Mouse (Mus musculus) megakaryocyte, embryonic 14.5 days (primary cell): Measurements from ENCODE around the gene Acadsb. TPM values are rescaled to one million over a fixed set of nuclear protein-coding genes. Genes with fewer than 3 reads are reported as not detected.
A peak's percentile ranks its signal among the peaks of the same experiment; 100 is the strongest.
"Not testable (repeated sequence)": the region's sequence is repeated elsewhere in the genome, so short reads cannot be mapped to it uniquely, and the experiment has no call there.

Source experiments
- H3K27me3 ChIP-seq: replicated peaks from 2 replicates; pipeline ENCODE3; 2012; ENCODE audit warnings: inconsistent platforms
- H3K36me3 ChIP-seq: replicated peaks from 2 replicates; pipeline ENCODE3; 2012; ENCODE audit warnings: low read length, inconsistent platforms, mixed read lengths
- H3K4me1 ChIP-seq: 2 replicates; pipeline ENCODE4 v1.6.1; 2012; ENCODE audit warnings: inconsistent platforms
- H3K4me3 ChIP-seq: replicated peaks from 2 replicates; pipeline ENCODE3; 2012; ENCODE audit warnings: moderate library complexity, mild to moderate bottlenecking, inconsistent platforms
- H3K9me3 ChIP-seq: 2 replicates; pipeline ENCODE4 v1.6.1; 2012; ENCODE audit warnings: inconsistent platforms
- FLI1 ChIP-seq: IDR thresholded peaks from 2 replicates; pipeline ENCODE4 v1.6.1; 2012; ENCODE audit warnings: low read length, inconsistent platforms, mixed read lengths
- GATA1 ChIP-seq: IDR thresholded peaks from 3 replicates; pipeline ENCODE4 v1.6.1; 2012; ENCODE audit warnings: mixed read lengths, low read length, inconsistent platforms, borderline replicate concordance
- polyA plus RNA-seq: library from polyadenylated mRNA; stranded (reverse); fragments of >175 nt; gene quantifications from 2 replicates; pipeline ENCODE4 v1.2.3, GENCODE M21; 2012; ENCODE audit warnings: low replicate concordance; ENCODE audit not compliant: insufficient read depth

Gene Acadsb
- polyA plus RNA-seq: 0.76 TPM in 1 of 2 replicates, not detected in the other

DNA sequence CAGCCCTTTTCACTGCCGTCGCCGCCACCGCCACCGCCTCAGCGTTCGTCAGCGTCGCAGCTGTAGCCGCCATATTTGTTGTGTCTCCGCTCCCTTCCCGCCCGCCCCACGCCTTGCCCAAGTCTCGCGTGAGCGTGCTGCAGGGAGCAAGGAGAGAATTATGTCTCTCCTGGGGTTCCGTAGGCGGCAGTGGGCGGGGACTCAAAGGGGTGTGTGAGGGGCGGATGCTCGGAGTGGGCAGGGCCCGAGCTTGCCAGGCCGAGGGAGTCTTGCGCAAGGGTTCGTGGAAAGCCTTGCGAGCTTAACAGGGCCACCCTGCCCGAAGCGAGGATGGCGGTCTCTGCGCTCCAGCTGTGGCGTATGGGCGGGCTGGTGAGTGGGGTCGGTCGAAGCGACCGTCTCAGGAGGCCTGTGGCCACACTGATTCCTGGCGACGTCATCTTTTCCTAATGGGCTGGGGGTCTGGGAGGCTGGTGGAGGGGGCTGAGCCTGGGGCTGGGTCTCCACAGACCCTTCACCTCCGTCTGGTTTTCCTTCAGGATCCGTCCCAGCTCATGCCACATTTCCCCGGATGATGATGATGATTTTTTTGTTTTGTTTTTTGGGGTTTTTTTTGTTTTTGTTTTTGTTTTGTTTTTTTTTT, at the start of gene Acadsb, which contains the start of gene Ikzf5:
Gene Acadsb (plus strand): TSS at position 186 of the 643 bp plus-strand sequence.
Gene Ikzf5 (minus strand): TSS at position 106 of the 643 bp plus-strand sequence.
- Histone ChIP-seq H3K27me3 (peaks cover 3% of the 10 kb centered on the region), H3K36me3 (peaks cover 8% of the 10 kb centered on the region), H3K9me3 (no peaks in the 10 kb centered on the region), H3K4me1 (peaks cover 25% of the 10 kb centered on the region), H3K4me3 (peak within 1 kb of the TSS; percentile 100)
- no peak for TF ChIP-seq GATA1
- no peak for TF ChIP-seq FLI1

DNA sequence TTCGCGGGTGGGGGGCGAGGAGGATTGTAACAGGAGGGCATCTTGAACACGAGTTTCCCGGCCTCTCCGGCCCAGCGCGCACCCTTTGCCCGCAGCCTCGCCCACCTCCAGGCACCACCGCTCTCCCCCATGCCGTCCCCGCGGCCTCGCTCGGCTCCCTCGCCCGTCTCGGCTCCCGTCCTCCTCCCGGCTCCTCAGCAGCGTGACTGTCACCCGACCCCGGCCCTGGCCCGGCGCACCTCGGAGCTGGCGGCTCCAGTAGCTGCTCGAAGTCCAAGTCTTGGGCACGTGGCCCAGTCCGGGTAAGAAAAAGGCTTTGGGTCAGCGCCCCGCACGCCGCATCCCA, 48.2 kb upstream of the Acadsb start:
- TF ChIP-seq GATA1 (no peak), FLI1 (no peak)
- H3K4me1 ChIP-seq: peaks cover 22% of the 10 kb centered on the region
- peaks cover 27% of the 10 kb centered on the region for H3K36me3 ChIP-seq

GRCm38 (mm10) chr7:131362615-131363300, 47.6 kb upstream of the Acadsb start, which contains the start of gene 2310057M21Rik:
Gene 2310057M21Rik (minus strand): TSS chr7:131362759.
- no peak for TF ChIP-seq GATA1
- peak; percentile 52; the same call in 1 of the 2 replicates for TF ChIP-seq FLI1
- no peaks in the 10 kb centered on the region for H3K9me3 ChIP-seq
- H3K4me1 ChIP-seq: peaks cover 22% of the 10 kb centered on the region
- H3K4me3 ChIP-seq: peak within 1 kb of the TSS; percentile 98
- H3K36me3 ChIP-seq: peaks cover 22% of the 10 kb centered on the region
- H3K27me3 ChIP-seq: peaks cover 2% of the 10 kb centered on the region

More for the DNA sequence above, 48.2 kb upstream of the Acadsb start:
- Histone ChIP-seq H3K4me3 (peak overlapping the region; percentile 98), H3K27me3 (peaks cover 2% of the 10 kb centered on the region), H3K9me3 (no peaks in the 10 kb centered on the region)

DNA sequence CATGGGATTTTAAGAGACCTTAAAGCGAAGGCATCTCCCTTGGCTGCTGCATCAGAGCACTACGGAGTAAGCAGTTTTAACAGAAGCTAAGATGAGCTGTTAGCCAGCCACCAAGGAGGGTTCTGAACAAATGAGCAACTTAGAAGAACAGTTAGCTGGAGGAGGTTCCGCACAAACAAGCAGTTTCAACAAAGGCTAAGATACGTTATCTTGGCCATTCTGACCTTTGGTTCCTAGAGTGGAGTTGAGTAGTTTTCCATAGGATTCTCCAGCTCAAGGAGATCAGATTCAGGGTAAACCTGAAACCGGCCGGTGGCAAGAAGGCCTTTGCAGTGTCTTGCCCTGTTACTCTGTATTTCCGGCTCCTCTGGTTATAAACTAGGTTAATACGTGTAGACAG, 46.3 kb upstream of the Acadsb start:
- TF ChIP-seq GATA1 (no peak), FLI1 (no peak)

DNA sequence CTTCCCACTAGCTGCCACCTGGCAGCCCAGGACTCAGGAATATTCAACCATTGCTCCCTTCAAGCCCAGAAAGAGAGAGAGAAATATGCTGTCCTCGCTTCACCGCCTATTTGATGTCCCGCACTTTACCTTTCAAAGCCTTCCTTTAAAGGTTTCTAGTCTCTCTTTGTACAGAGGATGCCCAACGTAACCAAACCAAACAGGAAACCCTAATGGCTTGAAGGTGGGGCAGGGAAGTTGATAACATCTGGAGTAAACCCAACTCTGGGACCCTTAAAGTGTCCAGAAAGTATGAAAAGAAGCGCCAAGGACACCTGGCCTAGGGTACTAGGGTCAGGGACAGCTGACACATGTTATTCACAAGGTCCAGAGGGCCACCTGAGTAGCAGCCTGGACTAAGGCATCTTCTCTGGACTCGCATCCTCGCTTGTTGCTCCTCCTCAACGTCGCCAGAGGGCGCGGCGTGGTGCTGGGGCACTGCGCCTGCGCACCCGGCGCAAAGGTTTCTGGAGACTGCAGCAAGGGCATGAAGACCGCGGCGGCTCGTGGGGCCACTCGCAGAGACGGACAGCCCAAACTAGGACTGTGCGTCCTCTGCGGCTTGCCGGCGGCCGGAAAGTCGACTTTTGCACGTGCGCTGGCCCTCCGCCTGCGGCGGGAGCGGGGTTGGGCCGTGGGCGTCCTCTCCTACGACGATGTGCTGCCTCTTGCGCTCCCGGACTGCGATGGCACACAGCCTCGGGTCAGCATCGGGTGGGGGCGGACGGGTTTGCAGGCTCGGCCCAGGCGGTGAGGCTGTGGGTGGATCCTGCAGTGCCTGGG, 39.5 kb upstream of the Acadsb start, which contains the start of gene Pstk:
Gene Pstk (plus strand): TSS at position 494 of the 822 bp plus-strand sequence.
- Histone ChIP-seq H3K36me3 (peaks cover 15% of the 10 kb centered on the region), H3K4me1 (peaks cover 30% of the 10 kb centered on the region), H3K9me3 (no peaks in the 10 kb centered on the region), H3K27me3 (peaks cover 2% of the 10 kb centered on the region), H3K4me3 (peak within 1 kb of the TSS; percentile 94)
- no peak for TF ChIP-seq FLI1
- no peak for TF ChIP-seq GATA1

More for the DNA sequence above, 46.3 kb upstream of the Acadsb start:
- Histone ChIP-seq H3K4me3 (no peak overlapping the region), H3K36me3 (peaks cover 10% of the 10 kb centered on the region), H3K27me3 (peaks cover 2% of the 10 kb centered on the region), H3K9me3 (no peaks in the 10 kb centered on the region), H3K4me1 (peaks cover 22% of the 10 kb centered on the region)

DNA sequence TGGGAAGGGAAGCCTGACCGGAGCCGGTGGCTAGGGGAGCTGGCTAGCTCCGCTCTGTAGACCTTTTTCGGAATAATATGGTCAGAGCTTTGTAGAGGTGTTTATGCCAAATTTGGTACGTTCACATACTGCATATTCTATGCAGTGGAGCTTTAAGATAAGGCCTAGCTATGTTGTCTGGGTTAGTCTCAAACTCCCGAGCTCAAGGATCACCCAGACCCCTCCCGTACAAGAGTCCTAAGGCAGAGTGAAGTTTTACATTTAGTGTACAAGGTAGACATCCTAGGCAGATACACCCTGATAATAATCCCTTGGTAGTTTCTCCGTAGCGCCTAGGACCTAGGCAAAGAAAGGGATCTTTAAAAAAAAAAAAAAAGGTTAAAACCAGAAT, 38.9 kb upstream of the Acadsb start:
- no peaks in the 10 kb centered on the region for H3K9me3 ChIP-seq
- peaks cover 2% of the 10 kb centered on the region for H3K27me3 ChIP-seq
- peaks cover 30% of the 10 kb centered on the region for H3K4me1 ChIP-seq
- TF ChIP-seq FLI1 (no peak), GATA1 (no peak)
- peak overlapping the region; percentile 94 for H3K4me3 ChIP-seq
- H3K36me3 ChIP-seq: peaks cover 15% of the 10 kb centered on the region

GRCm38 (mm10) chr7:131371880-131372651, 38.3 kb upstream of the Acadsb start:
- H3K27me3 ChIP-seq: no peaks in the 10 kb centered on the region
- peak overlapping the region; percentile 94 for H3K4me3 ChIP-seq
- peaks cover 15% of the 10 kb centered on the region for H3K36me3 ChIP-seq
- no peak for TF ChIP-seq GATA1
- no peak for TF ChIP-seq FLI1
- peaks cover 30% of the 10 kb centered on the region for H3K4me1 ChIP-seq
- no peaks in the 10 kb centered on the region for H3K9me3 ChIP-seq

- not testable (repeated sequence) for H3K4me3 ChIP-seq, H3K27me3 ChIP-seq, H3K9me3 ChIP-seq, H3K4me1 ChIP-seq
- peaks cover 60% of the 10 kb centered on the region for H3K36me3 ChIP-seq
Measured at GRCm38 (mm10) chr7:131391761-131392160, 18.6 kb upstream of the Acadsb start.
